Mouse (Mus musculus) megakaryocyte, adult 5-6 weeks (primary cell): Measurements from ENCODE around the gene Cacfd1. TPM values are rescaled to one million over a fixed set of nuclear protein-coding genes. Genes with fewer than 3 reads are reported as not detected.

Source experiments
- ATAC-seq: 2 replicates; pipeline ENCODE4 v1.8.0; 2016; ENCODE audit warnings: mild to moderate bottlenecking, inconsistent platforms; ENCODE audit not compliant: poor library complexity, severe bottlenecking
- total RNA-seq, 2 experiments: library from RNA; stranded (forward) in 1 of 2; stranded (reverse) in 1 of 2; fragments of 153-499, 151-499 nt in 1 of 2; fragments of 221-1000, 200-1000 nt in 1 of 2; gene quantifications; 2 replicates each; pipeline versions ENCODE4 v1.2.3 to v1.2.4; 2015 to 2017

Gene Cacfd1
- total RNA-seq, 2 experiments from 2014 or later: 7.5 to 14.9 TPM

DNA sequence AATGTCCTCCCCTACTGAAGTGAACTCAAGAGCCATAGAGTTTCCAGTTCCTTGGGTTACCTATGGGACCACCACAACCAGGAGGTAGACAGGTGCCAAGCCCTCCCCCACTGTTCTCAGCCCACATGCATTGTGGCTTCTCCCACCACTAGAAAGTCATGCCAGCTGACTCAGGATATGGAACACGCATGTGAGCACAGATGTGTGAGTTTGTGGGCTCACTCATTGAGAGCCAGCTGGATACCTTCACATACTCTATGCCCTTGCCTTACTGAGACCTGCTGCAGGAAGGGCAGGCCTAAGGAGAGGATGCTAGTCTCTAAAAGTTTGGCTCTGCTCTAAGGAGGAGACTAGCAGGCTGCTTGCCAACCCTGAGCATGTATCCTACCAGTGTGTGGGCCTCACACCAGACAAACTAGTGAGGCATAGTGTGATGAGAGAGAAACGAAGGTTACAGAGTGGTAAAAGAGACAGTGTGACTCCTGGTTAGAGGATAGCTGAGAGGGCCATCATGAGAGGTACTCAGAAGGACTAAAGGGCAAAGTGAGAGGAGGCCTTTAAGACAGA lies 60.6 kb downstream of the Cacfd1 start:
- ATAC-seq: no peak

Other genes with a start within 250 kb of the Cacfd1 start
- gene Abo, start 144.9 kb upstream of the Cacfd1 start, total RNA-seq (2015): not detected in 2 replicates
- not detected in 2 replicates for gene Abo, start 144.9 kb upstream of the Cacfd1 start, total RNA-seq (2017)
- 8.9 and 9.2 TPM in 2 replicates for gene Surf6, start 107.0 kb upstream of the Cacfd1 start, total RNA-seq (2015)
- 20.7 and 27.9 TPM in 2 replicates for gene Surf6, start 107.0 kb upstream of the Cacfd1 start, total RNA-seq (2017)
- 5.6 and 7.2 TPM in 2 replicates for gene Med22, start 99.2 kb upstream of the Cacfd1 start, total RNA-seq (2015)
- 10.9 and 12.7 TPM in 2 replicates for gene Med22, start 99.2 kb upstream of the Cacfd1 start, total RNA-seq (2017)
- gene Rpl7a, start 99.2 kb upstream of the Cacfd1 start, total RNA-seq (2015): 1,352 and 1,498 TPM in 2 replicates
- gene Rpl7a, start 99.2 kb upstream of the Cacfd1 start, total RNA-seq (2017): 1,113 and 1,311 TPM in 2 replicates
- 31.3 and 35.6 TPM in 2 replicates for gene Surf2, start 93.6 kb upstream of the Cacfd1 start, total RNA-seq (2015)
- 34.0 and 34.5 TPM in 2 replicates for gene Surf2, start 93.6 kb upstream of the Cacfd1 start, total RNA-seq (2017)
- 102 and 106 TPM in 2 replicates for gene Surf1, start 93.4 kb upstream of the Cacfd1 start, total RNA-seq (2015)
- 61.3 and 77.4 TPM in 2 replicates for gene Surf1, start 93.4 kb upstream of the Cacfd1 start, total RNA-seq (2017)
- gene Surf4, start 76.0 kb upstream of the Cacfd1 start, total RNA-seq (2015): 95.0 and 100 TPM in 2 replicates
- gene Surf4, start 76.0 kb upstream of the Cacfd1 start, total RNA-seq (2017): 86.1 and 98.4 TPM in 2 replicates
- gene Stkld1, start 75.9 kb upstream of the Cacfd1 start, total RNA-seq (2015): 0.16 and 0.60 TPM in 2 replicates
- gene Stkld1, start 75.9 kb upstream of the Cacfd1 start, total RNA-seq (2017): not detected in 2 replicates
- 19.4 and 21.1 TPM in 2 replicates for gene Rexo4, start 45.5 kb upstream of the Cacfd1 start, total RNA-seq (2015)
- 69.1 and 72.6 TPM in 2 replicates for gene Rexo4, start 45.5 kb upstream of the Cacfd1 start, total RNA-seq (2017)
- 0.04 TPM in 1 of 2 replicates, not detected in the other for gene Adamts13, start 36.5 kb upstream of the Cacfd1 start, total RNA-seq (2015)
- 0.24 and 0.95 TPM in 2 replicates for gene Adamts13, start 36.5 kb upstream of the Cacfd1 start, total RNA-seq (2017)
- gene Slc2a6, start 18.1 kb downstream of the Cacfd1 start, total RNA-seq (2015): 23.0 and 23.3 TPM in 2 replicates
- 39.1 and 40.0 TPM in 2 replicates for gene Slc2a6, start 18.1 kb downstream of the Cacfd1 start, total RNA-seq (2017)
- gene Mymk, start 62.3 kb downstream of the Cacfd1 start, total RNA-seq (2015): not detected in 2 replicates
- not detected in 2 replicates for gene Mymk, start 62.3 kb downstream of the Cacfd1 start, total RNA-seq (2017)
- gene Adamtsl2, start 69.5 kb downstream of the Cacfd1 start, total RNA-seq (2015): not detected in 2 replicates
- gene Adamtsl2, start 69.5 kb downstream of the Cacfd1 start, total RNA-seq (2017): not detected in 2 replicates
- gene Fam163b, start 132.6 kb downstream of the Cacfd1 start, total RNA-seq (2015): not detected in 2 replicates
- gene Fam163b, start 132.6 kb downstream of the Cacfd1 start, total RNA-seq (2017): not detected in 2 replicates
- not detected in 2 replicates for gene Dbh, start 155.3 kb downstream of the Cacfd1 start, total RNA-seq (2015)
- not detected in 2 replicates for gene Dbh, start 155.3 kb downstream of the Cacfd1 start, total RNA-seq (2017)
- gene Sardh, start 238.4 kb downstream of the Cacfd1 start, total RNA-seq (2015): not detected in 2 replicates
- 2.0 TPM in 1 of 2 replicates, not detected in the other for gene Sardh, start 238.4 kb downstream of the Cacfd1 start, total RNA-seq (2017)